Mouse (Mus musculus): Measurements from ENCODE around the gene Spaca3.
A peak's percentile ranks its signal among the peaks of the same experiment; 100 is the strongest.

The Spaca3 gene

GRCm38 (mm10) chr11:80858065-80858464, at the start of gene Spaca3:
Gene Spaca3 (plus strand): TSS chr11:80858365.
- no peak for DNase-seq (ENCODE audit: low spot score in 2 of 2)

- DNase-seq (ENCODE audit: low spot score in 2 of 2) = no peak
These were observed 49.6 kb upstream of the Spaca3 start for GRCm38 (mm10) chr11:80808551-80809070.

GRCm38 (mm10) chr11:80809666-80809992, 48.5 kb upstream of the Spaca3 start:
- no peak for DNase-seq (ENCODE audit: low spot score in 2 of 2)

GRCm38 (mm10) chr11:80809993-80810821, 48.0 kb upstream of the Spaca3 start, which contains the start of gene Tmem98:
Gene Tmem98 (plus strand): TSS chr11:80810175.
- DNase-seq (ENCODE audit: low spot score in 2 of 2) = peak in 1 of 2 experiments; percentile 31

GRCm38 (mm10) chr11:80811156-80811555, 47.0 kb upstream of the Spaca3 start:
- no peak for DNase-seq (ENCODE audit: low spot score in 2 of 2)

GRCm38 (mm10) chr11:80815354-80815753, 42.8 kb upstream of the Spaca3 start:
- no peak for DNase-seq (ENCODE audit: low spot score in 2 of 2)

- DNase-seq (ENCODE audit: low spot score in 2 of 2) = peak; percentile 78
These were observed 40.0 kb upstream of the Spaca3 start for GRCm38 (mm10) chr11:80818060-80818697.

- DNase-seq (ENCODE audit: low spot score in 2 of 2) = no peak
These were observed 38.1 kb upstream of the Spaca3 start for GRCm38 (mm10) chr11:80820085-80820484.

- DNase-seq (ENCODE audit: low spot score in 2 of 2) = peak; percentile 76 to 77
These were observed 36.9 kb upstream of the Spaca3 start for GRCm38 (mm10) chr11:80821296-80821695.

GRCm38 (mm10) chr11:80821794-80822193, 36.4 kb upstream of the Spaca3 start:
- no peak for DNase-seq (ENCODE audit: low spot score in 2 of 2)

- no peak for DNase-seq (ENCODE audit: low spot score in 2 of 2)
These were observed 22.8 kb upstream of the Spaca3 start for GRCm38 (mm10) chr11:80835395-80835794.

GRCm38 (mm10) chr11:80835841-80836240, 22.3 kb upstream of the Spaca3 start:
- DNase-seq (ENCODE audit: low spot score in 2 of 2) = no peak

- DNase-seq (ENCODE audit: low spot score in 2 of 2) = no peak
These were observed 19.4 kb upstream of the Spaca3 start for GRCm38 (mm10) chr11:80838724-80839123.

GRCm38 (mm10) chr11:80843435-80843834, 14.7 kb upstream of the Spaca3 start:
- DNase-seq (ENCODE audit: low spot score in 2 of 2) = no peak

- DNase-seq (ENCODE audit: low spot score in 2 of 2) = no peak
These were observed 12.7 kb upstream of the Spaca3 start for GRCm38 (mm10) chr11:80845486-80845885.

- DNase-seq (ENCODE audit: low spot score in 2 of 2) = no peak
These were observed 12.1 kb upstream of the Spaca3 start for GRCm38 (mm10) chr11:80846115-80846514.

GRCm38 (mm10) chr11:80848131-80848530, 10.0 kb upstream of the Spaca3 start:
- DNase-seq (ENCODE audit: low spot score in 2 of 2) = no peak

GRCm38 (mm10) chr11:80851859-80852258, 6.3 kb upstream of the Spaca3 start:
- DNase-seq (ENCODE audit: low spot score in 2 of 2) = no peak

GRCm38 (mm10) chr11:80853014-80853413, 5.2 kb upstream of the Spaca3 start:
- peak; percentile 41 to 67 for DNase-seq (ENCODE audit: low spot score in 2 of 2)

- DNase-seq (ENCODE audit: low spot score in 2 of 2) = no peak
These were observed 3.7 kb upstream of the Spaca3 start for GRCm38 (mm10) chr11:80854430-80854829.

GRCm38 (mm10) chr11:80854908-80855307, 3.3 kb upstream of the Spaca3 start:
- DNase-seq (ENCODE audit: low spot score in 2 of 2) = no peak

- DNase-seq (ENCODE audit: low spot score in 2 of 2) = no peak
These were observed 1.3 kb upstream of the Spaca3 start for GRCm38 (mm10) chr11:80856827-80857226.

GRCm38 (mm10) chr11:80862941-80863340, 4.8 kb downstream of the Spaca3 start:
- no peak for DNase-seq (ENCODE audit: low spot score in 2 of 2)

All from right cerebral cortex, postnatal 10 days (tissue).